Mouse (Mus musculus): ENCODE data around the gene Tead1. TPM values are rescaled to one million over a fixed set of nuclear protein-coding genes. Genes with fewer than 3 reads are reported as not detected.
A peak's percentile ranks its signal among the peaks of the same experiment; 100 is the strongest.

The Tead1 gene
- polyA plus RNA-seq, 1 experiment: 18.8 TPM

GRCm38 (mm10) chr7:112785271-112785670 is 106.2 kb downstream of the Tead1 start:
- no peak for TF ChIP-seq REST (IDR thresholded peaks at IDR 0.05; ENCODE audit: insufficient read depth, insufficient read length)
- TF ChIP-seq POLR2AphosphoS2 (IDR thresholded peaks at IDR 0.05; ENCODE audit: insufficient read length, low read depth): no peak
- TF ChIP-seq MYOG (IDR thresholded peaks at IDR 0.05; ENCODE audit: control insufficient read depth in 1 of 3, insufficient read depth in 1 of 3, insufficient read length in 2 of 3, low read depth in 2 of 3): no peak
- TF ChIP-seq E2F4 (IDR thresholded peaks at IDR 0.05; ENCODE audit: insufficient read depth): no peak
- no peak for TF ChIP-seq SRF (IDR thresholded peaks at IDR 0.05; ENCODE audit: control insufficient read depth, insufficient read length, low read depth)
- TF ChIP-seq POLR2A (IDR thresholded peaks at IDR 0.05; ENCODE audit: insufficient read length, low read depth): no peak
- no peak for TF ChIP-seq TCF3 (IDR thresholded peaks at IDR 0.05; ENCODE audit: insufficient read length, low read depth)
- no peak for TF ChIP-seq TCF12 (IDR thresholded peaks at IDR 0.05; ENCODE audit: insufficient read depth, poor library complexity, severe bottlenecking)
- H3K4me2 ChIP-seq (ENCODE audit: low read depth): no peak overlapping the region

GRCm38 (mm10) chr7:112786556-112787225 is 107.6 kb downstream of the Tead1 start:
- TF ChIP-seq MYOG (IDR thresholded peaks at IDR 0.05; ENCODE audit: control insufficient read depth in 1 of 3, insufficient read depth in 1 of 3, insufficient read length in 2 of 3, low read depth in 2 of 3) (no peak), TCF3 (IDR thresholded peaks at IDR 0.05; ENCODE audit: insufficient read length, low read depth) (no peak), MAX (IDR thresholded peaks at IDR 0.05; ENCODE audit: low read depth) (no peak), CEBPB (IDR thresholded peaks at IDR 0.05; ENCODE audit: insufficient read depth, poor library complexity, severe bottlenecking) (no peak), POLR2AphosphoS2 (IDR thresholded peaks at IDR 0.05; ENCODE audit: insufficient read length, low read depth) (no peak), USF1 (IDR thresholded peaks at IDR 0.05; ENCODE audit: low read depth) (no peak), SRF (IDR thresholded peaks at IDR 0.05; ENCODE audit: control insufficient read depth, insufficient read length, low read depth) (no peak), MYOD1 (IDR thresholded peaks at IDR 0.05; ENCODE audit: control insufficient read depth in 1 of 3, insufficient read length in 2 of 3, low read depth in 2 of 3) (no peak), POLR2A (IDR thresholded peaks at IDR 0.05; ENCODE audit: insufficient read length, low read depth) (no peak), TCF12 (IDR thresholded peaks at IDR 0.05; ENCODE audit: insufficient read depth, poor library complexity, severe bottlenecking) (no peak), REST (IDR thresholded peaks at IDR 0.05; ENCODE audit: insufficient read depth, insufficient read length) (no peak), E2F4 (IDR thresholded peaks at IDR 0.05; ENCODE audit: insufficient read depth) (no peak)
- no peak overlapping the region for H3K4me3 ChIP-seq
- H3K4me2 ChIP-seq (ENCODE audit: low read depth): no peak overlapping the region
- no peaks in the 10 kb centered on the region for H3K27me3 ChIP-seq (ENCODE audit: control insufficient read depth, insufficient read depth, insufficient read length)
- H3K36me3 ChIP-seq (ENCODE audit: control insufficient read depth, insufficient read depth): no peaks in the 10 kb centered on the region
- peaks cover 62% of the 10 kb centered on the region for H3K79me2 ChIP-seq (ENCODE audit: control insufficient read depth, insufficient read depth)
- H3ac ChIP-seq (ENCODE audit: control insufficient read depth, insufficient read length): no peak overlapping the region

More at GRCm38 (mm10) chr7:112785271-112785670, 106.2 kb downstream of the Tead1 start:
- peaks cover 63% of the 10 kb centered on the region for H3K79me2 ChIP-seq (ENCODE audit: control insufficient read depth, insufficient read depth)
- H3ac ChIP-seq (ENCODE audit: control insufficient read depth, insufficient read length): no peak overlapping the region
- H3K27me3 ChIP-seq (ENCODE audit: control insufficient read depth, insufficient read depth, insufficient read length): no peaks in the 10 kb centered on the region
- no peaks in the 10 kb centered on the region for H3K36me3 ChIP-seq (ENCODE audit: control insufficient read depth, insufficient read depth)
- no peak overlapping the region for H3K4me3 ChIP-seq

GRCm38 (mm10) chr7:112787281-112787680 is 108.2 kb downstream of the Tead1 start:
- Histone ChIP-seq H3K4me2 (ENCODE audit: low read depth) (no peak overlapping the region), H3K36me3 (ENCODE audit: control insufficient read depth, insufficient read depth) (no peaks in the 10 kb centered on the region), H3K27me3 (ENCODE audit: control insufficient read depth, insufficient read depth, insufficient read length) (no peaks in the 10 kb centered on the region), H3ac (ENCODE audit: control insufficient read depth, insufficient read length) (no peak overlapping the region), H3K79me2 (ENCODE audit: control insufficient read depth, insufficient read depth) (peaks cover 68% of the 10 kb centered on the region), H3K4me3 (no peak overlapping the region)
- no peak for TF ChIP-seq TCF12 (IDR thresholded peaks at IDR 0.05; ENCODE audit: insufficient read depth, poor library complexity, severe bottlenecking)
- no peak for TF ChIP-seq MYOD1 (IDR thresholded peaks at IDR 0.05; ENCODE audit: control insufficient read depth in 1 of 3, insufficient read length in 2 of 3, low read depth in 2 of 3)
- no peak for TF ChIP-seq USF1 (IDR thresholded peaks at IDR 0.05; ENCODE audit: low read depth)
- no peak for TF ChIP-seq POLR2AphosphoS2 (IDR thresholded peaks at IDR 0.05; ENCODE audit: insufficient read length, low read depth)
- no peak for TF ChIP-seq REST (IDR thresholded peaks at IDR 0.05; ENCODE audit: insufficient read depth, insufficient read length)
- TF ChIP-seq CEBPB (IDR thresholded peaks at IDR 0.05; ENCODE audit: insufficient read depth, poor library complexity, severe bottlenecking): no peak
- TF ChIP-seq POLR2A (IDR thresholded peaks at IDR 0.05; ENCODE audit: insufficient read length, low read depth): no peak
- no peak for TF ChIP-seq TCF3 (IDR thresholded peaks at IDR 0.05; ENCODE audit: insufficient read length, low read depth)
- no peak for TF ChIP-seq E2F4 (IDR thresholded peaks at IDR 0.05; ENCODE audit: insufficient read depth)
- TF ChIP-seq MYOG (IDR thresholded peaks at IDR 0.05; ENCODE audit: control insufficient read depth in 1 of 3, insufficient read depth in 1 of 3, insufficient read length in 2 of 3, low read depth in 2 of 3): no peak

GRCm38 (mm10) chr7:112788321-112788751 is 109.2 kb downstream of the Tead1 start:
- TF ChIP-seq CEBPB (IDR thresholded peaks at IDR 0.05; ENCODE audit: insufficient read depth, poor library complexity, severe bottlenecking): peak; percentile 66
- TF ChIP-seq TCF3 (IDR thresholded peaks at IDR 0.05; ENCODE audit: insufficient read length, low read depth): no peak
- TF ChIP-seq MYOD1 (IDR thresholded peaks at IDR 0.05; ENCODE audit: control insufficient read depth in 1 of 3, insufficient read length in 2 of 3, low read depth in 2 of 3): no peak
- no peak for TF ChIP-seq POLR2A (IDR thresholded peaks at IDR 0.05; ENCODE audit: insufficient read length, low read depth)
- H3K4me3 ChIP-seq: no peak overlapping the region
- H3K79me2 ChIP-seq (ENCODE audit: control insufficient read depth, insufficient read depth): peaks cover 78% of the 10 kb centered on the region
- H3K27me3 ChIP-seq (ENCODE audit: control insufficient read depth, insufficient read depth, insufficient read length): no peaks in the 10 kb centered on the region
- no peak overlapping the region for H3K4me2 ChIP-seq (ENCODE audit: low read depth)
- no peak overlapping the region for H3ac ChIP-seq (ENCODE audit: control insufficient read depth, insufficient read length)
- H3K36me3 ChIP-seq (ENCODE audit: control insufficient read depth, insufficient read depth): no peaks in the 10 kb centered on the region

GRCm38 (mm10) chr7:112789693-112790092 is 110.6 kb downstream of the Tead1 start:
- H3ac ChIP-seq (ENCODE audit: control insufficient read depth, insufficient read length): no peak overlapping the region
- TF ChIP-seq USF1 (IDR thresholded peaks at IDR 0.05; ENCODE audit: low read depth) (no peak), CEBPB (IDR thresholded peaks at IDR 0.05; ENCODE audit: insufficient read depth, poor library complexity, severe bottlenecking) (no peak), MAX (IDR thresholded peaks at IDR 0.05; ENCODE audit: low read depth) (no peak), MYOG (IDR thresholded peaks at IDR 0.05; ENCODE audit: control insufficient read depth in 1 of 3, insufficient read depth in 1 of 3, insufficient read length in 2 of 3, low read depth in 2 of 3) (peak in 1 of 3 experiments; percentile 18), REST (IDR thresholded peaks at IDR 0.05; ENCODE audit: insufficient read depth, insufficient read length) (no peak), POLR2AphosphoS2 (IDR thresholded peaks at IDR 0.05; ENCODE audit: insufficient read length, low read depth) (no peak), POLR2A (IDR thresholded peaks at IDR 0.05; ENCODE audit: insufficient read length, low read depth) (no peak), MYOD1 (IDR thresholded peaks at IDR 0.05; ENCODE audit: control insufficient read depth in 1 of 3, insufficient read length in 2 of 3, low read depth in 2 of 3) (peak in 2 of 3 experiments; percentile 61 to 70), TCF12 (IDR thresholded peaks at IDR 0.05; ENCODE audit: insufficient read depth, poor library complexity, severe bottlenecking) (no peak), SRF (IDR thresholded peaks at IDR 0.05; ENCODE audit: control insufficient read depth, insufficient read length, low read depth) (no peak), E2F4 (IDR thresholded peaks at IDR 0.05; ENCODE audit: insufficient read depth) (no peak), TCF3 (IDR thresholded peaks at IDR 0.05; ENCODE audit: insufficient read length, low read depth) (no peak)

More at GRCm38 (mm10) chr7:112789693-112790092, 110.6 kb downstream of the Tead1 start:
- Histone ChIP-seq H3K36me3 (ENCODE audit: control insufficient read depth, insufficient read depth) (no peaks in the 10 kb centered on the region), H3K4me3 (no peak overlapping the region), H3K4me2 (ENCODE audit: low read depth) (peak overlapping the region; percentile 25), H3K27me3 (ENCODE audit: control insufficient read depth, insufficient read depth, insufficient read length) (no peaks in the 10 kb centered on the region), H3K79me2 (ENCODE audit: control insufficient read depth, insufficient read depth) (peaks cover 77% of the 10 kb centered on the region)

Measured in myocyte (in vitro differentiated cells).